Mouse (Mus musculus) limb, embryonic 12.5 days (tissue): ENCODE results near the gene Map2k5. TPM values are rescaled to one million over a fixed set of nuclear protein-coding genes. Genes with fewer than 3 reads are reported as not detected.

Source experiments
- ATAC-seq: fragments of 200-750 bp; cut with Nextera tagmentation; 2 replicates; pipeline ENCODE4 v1.8.0; 2017; ENCODE audit warnings: low read depth, moderate TSS enrichment; ENCODE audit not compliant: insufficient number of reproducible peaks, insufficient read depth, low FRiP score, low TSS enrichment
- H3K27ac ChIP-seq: fragments of 300-500 bp; sonication (generic); 2 replicates; pipeline ENCODE4 v1.5.1; 2016; ENCODE audit warnings: mild to moderate bottlenecking, moderate library complexity
- H3K27me3 ChIP-seq: fragments of 300-500 bp; sonication (generic); 2 replicates; pipeline ENCODE4 v1.6.1; 2016; ENCODE audit warnings: mild to moderate bottlenecking, moderate library complexity
- H3K36me3 ChIP-seq: fragments of 300-500 bp; sonication (generic); 2 replicates; pipeline ENCODE4 v1.6.1; 2016; ENCODE audit warnings: mild to moderate bottlenecking, moderate library complexity
- H3K4me1 ChIP-seq: fragments of 300-500 bp; sonication (generic); replicated peaks from 2 replicates; pipeline ENCODE4 v1.6.1; 2016
- H3K4me2 ChIP-seq: fragments of 300-500 bp; sonication (generic); 2 replicates; pipeline ENCODE4 v1.6.1; 2016; ENCODE audit warnings: mild to moderate bottlenecking, moderate library complexity
- H3K4me3 ChIP-seq: fragments of 300-500 bp; sonication (generic); replicated peaks from 2 replicates; pipeline ENCODE4 v1.5.1; 2016; ENCODE audit warnings: mild to moderate bottlenecking
- H3K9ac ChIP-seq: fragments of 300-500 bp; sonication (generic); replicated peaks from 2 replicates; pipeline ENCODE4 v1.6.1; 2016; ENCODE audit warnings: mild to moderate bottlenecking, moderate library complexity
- H3K9me3 ChIP-seq: fragments of 300-500 bp; sonication (generic); 2 replicates; pipeline ENCODE4 v1.6.1; 2016; ENCODE audit warnings: mild to moderate bottlenecking, moderate library complexity
- WGBS: fragments of 180-500 bp; shearing (Covaris S2); methylation state at CpG from one replicate; pipeline ENCODE4 v1.1.7; 2016; 5-methylcytosine and 5-hydroxymethylcytosine counted together
- polyA plus RNA-seq: library from polyadenylated mRNA; unstranded; fragments of >200 nt; fragmentation: Nextera tagmentation; extraction: Ambion mirVana; gene quantifications from 2 replicates; pipeline ENCODE4 v1.2.1, GENCODE M21; 2016

Map2k5 gene
- polyA plus RNA-seq, 1 experiment from 2014 or later = 44.5 TPM

- Histone ChIP-seq H3K4me2 (peak overlapping the region; percentile 35), H3K4me1 (peaks cover 68% of the 10 kb centered on the region), H3K9me3 (no peaks in the 10 kb centered on the region), H3K27me3 (peaks cover 100% of the 10 kb centered on the region), H3K27ac (no peak overlapping the region), H3K36me3 (no peaks in the 10 kb centered on the region), H3K4me3 (peak overlapping the region; percentile 28), H3K9ac (no peak overlapping the region)
- ATAC-seq = no peak
- 1% methylated on average over 73 of the region's 73 CpGs for WGBS
These were observed 232.2 kb downstream of the Map2k5 start for GRCm38 (mm10) chr9:63145249-63146125.

- peaks cover 67% of the 10 kb centered on the region for H3K4me1 ChIP-seq
- H3K4me2 ChIP-seq = peak overlapping the region; percentile 35
- H3K36me3 ChIP-seq = no peaks in the 10 kb centered on the region
- no peaks in the 10 kb centered on the region for H3K9me3 ChIP-seq
- peak overlapping the region; percentile 28 for H3K4me3 ChIP-seq
- ATAC-seq = no peak
- 1% methylated on average over 80 of the region's 80 CpGs for WGBS
- H3K27me3 ChIP-seq = peaks cover 100% of the 10 kb centered on the region
- H3K9ac ChIP-seq = no peak overlapping the region
- H3K27ac ChIP-seq = no peak overlapping the region
These were observed 233.0 kb downstream of the Map2k5 start for GRCm38 (mm10) chr9:63144502-63145248.

- 1% methylated on average over 47 of the region's 47 CpGs for WGBS
- no peak for ATAC-seq
- Histone ChIP-seq H3K9me3 (no peaks in the 10 kb centered on the region), H3K36me3 (no peaks in the 10 kb centered on the region), H3K27ac (no peak overlapping the region), H3K9ac (no peak overlapping the region), H3K4me3 (peak overlapping the region; percentile 28), H3K4me2 (peak overlapping the region; percentile 35), H3K27me3 (peaks cover 100% of the 10 kb centered on the region), H3K4me1 (peaks cover 62% of the 10 kb centered on the region)
These were observed 233.8 kb downstream of the Map2k5 start for GRCm38 (mm10) chr9:63143641-63144501.

- H3K4me1 ChIP-seq = peaks cover 62% of the 10 kb centered on the region
- no peak overlapping the region for H3K27ac ChIP-seq
These were observed 234.5 kb downstream of the Map2k5 start for GRCm38 (mm10) chr9:63143227-63143626.

GRCm38 (mm10) chr9:63142335-63143036 is 235.2 kb downstream of the Map2k5 start:
- Histone ChIP-seq H3K27me3 (peaks cover 100% of the 10 kb centered on the region), H3K27ac (no peak overlapping the region), H3K4me2 (peak overlapping the region; percentile 44), H3K4me1 (peaks cover 68% of the 10 kb centered on the region), H3K9ac (no peak overlapping the region), H3K4me3 (peak overlapping the region; percentile 29), H3K9me3 (no peaks in the 10 kb centered on the region), H3K36me3 (no peaks in the 10 kb centered on the region)
- under 1% methylated on average over 42 of the region's 42 CpGs for WGBS
- no peak for ATAC-seq

More at GRCm38 (mm10) chr9:63143227-63143626, 234.5 kb downstream of the Map2k5 start:
- WGBS = under 1% methylated on average over 25 of the region's 25 CpGs
- no peak overlapping the region for H3K9ac ChIP-seq
- H3K27me3 ChIP-seq = peaks cover 100% of the 10 kb centered on the region
- no peaks in the 10 kb centered on the region for H3K9me3 ChIP-seq
- no peak overlapping the region for H3K4me3 ChIP-seq
- ATAC-seq = no peak
- H3K4me2 ChIP-seq = no peak overlapping the region
- no peaks in the 10 kb centered on the region for H3K36me3 ChIP-seq

GRCm38 (mm10) chr9:63141641-63142334 is 235.9 kb downstream of the Map2k5 start:
- ATAC-seq = no peak
- peaks cover 100% of the 10 kb centered on the region for H3K27me3 ChIP-seq
- no peaks in the 10 kb centered on the region for H3K9me3 ChIP-seq
- peak overlapping the region; percentile 44 for H3K4me2 ChIP-seq
- H3K4me3 ChIP-seq = peak overlapping the region; percentile 29
- H3K9ac ChIP-seq = no peak overlapping the region
- peaks cover 68% of the 10 kb centered on the region for H3K4me1 ChIP-seq
- H3K27ac ChIP-seq = no peak overlapping the region
- H3K36me3 ChIP-seq = no peaks in the 10 kb centered on the region
- WGBS = 1% methylated on average over 24 of the region's 24 CpGs

GRCm38 (mm10) chr9:63140211-63140610 is 237.5 kb downstream of the Map2k5 start:
- peaks cover 63% of the 10 kb centered on the region for H3K4me1 ChIP-seq

GRCm38 (mm10) chr9:63139661-63140060 is 238.0 kb downstream of the Map2k5 start:
- H3K36me3 ChIP-seq = no peaks in the 10 kb centered on the region
- no peak overlapping the region for H3K4me2 ChIP-seq
- no peaks in the 10 kb centered on the region for H3K9me3 ChIP-seq
- H3K4me3 ChIP-seq = 0 out of 2 replicates have a peak overlapping the region, but pooled peaks have one; percentile 3
- H3K9ac ChIP-seq = no peak overlapping the region
- peaks cover 60% of the 10 kb centered on the region for H3K4me1 ChIP-seq
- WGBS = 1% methylated on average over 17 of the region's 17 CpGs
- no peak overlapping the region for H3K27ac ChIP-seq
- no peak for ATAC-seq
- H3K27me3 ChIP-seq = peaks cover 98% of the 10 kb centered on the region

More at GRCm38 (mm10) chr9:63140211-63140610, 237.5 kb downstream of the Map2k5 start:
- no peaks in the 10 kb centered on the region for H3K36me3 ChIP-seq
- WGBS = 1% methylated on average over 9 of the region's 9 CpGs
- H3K9me3 ChIP-seq = no peaks in the 10 kb centered on the region
- no peak for ATAC-seq
- H3K27ac ChIP-seq = no peak overlapping the region
- H3K4me3 ChIP-seq = 0 out of 2 replicates have a peak overlapping the region, but pooled peaks have one; percentile 3
- no peak overlapping the region for H3K9ac ChIP-seq
- no peak overlapping the region for H3K4me2 ChIP-seq
- H3K27me3 ChIP-seq = peaks cover 98% of the 10 kb centered on the region

GRCm38 (mm10) chr9:63138481-63138967 is 239.2 kb downstream of the Map2k5 start:
- Histone ChIP-seq H3K4me1 (peaks cover 60% of the 10 kb centered on the region), H3K36me3 (no peaks in the 10 kb centered on the region), H3K9ac (no peak overlapping the region), H3K4me2 (peak overlapping the region; percentile 50), H3K9me3 (no peaks in the 10 kb centered on the region), H3K27me3 (peaks cover 98% of the 10 kb centered on the region), H3K27ac (no peak overlapping the region), H3K4me3 (peak overlapping the region; percentile 32)
- ATAC-seq = no peak
- WGBS = under 1% methylated on average over 31 of the region's 31 CpGs

GRCm38 (mm10) chr9:63137615-63137915 is 240.1 kb downstream of the Map2k5 start:
- no peaks in the 10 kb centered on the region for H3K36me3 ChIP-seq
- no peaks in the 10 kb centered on the region for H3K9me3 ChIP-seq
- H3K4me2 ChIP-seq = no peak overlapping the region
- H3K4me1 ChIP-seq = peaks cover 54% of the 10 kb centered on the region
- H3K4me3 ChIP-seq = 0 out of 2 replicates have a peak overlapping the region, but pooled peaks have one; percentile 3
- no peak for ATAC-seq
- WGBS = 8% methylated on average over 6 of the region's 6 CpGs
- H3K27me3 ChIP-seq = peaks cover 91% of the 10 kb centered on the region
- no peak overlapping the region for H3K27ac ChIP-seq
- no peak overlapping the region for H3K9ac ChIP-seq
